Comparison of ENCODE assay signal across 10 mouse cellular contexts in the genomic region with DNA sequence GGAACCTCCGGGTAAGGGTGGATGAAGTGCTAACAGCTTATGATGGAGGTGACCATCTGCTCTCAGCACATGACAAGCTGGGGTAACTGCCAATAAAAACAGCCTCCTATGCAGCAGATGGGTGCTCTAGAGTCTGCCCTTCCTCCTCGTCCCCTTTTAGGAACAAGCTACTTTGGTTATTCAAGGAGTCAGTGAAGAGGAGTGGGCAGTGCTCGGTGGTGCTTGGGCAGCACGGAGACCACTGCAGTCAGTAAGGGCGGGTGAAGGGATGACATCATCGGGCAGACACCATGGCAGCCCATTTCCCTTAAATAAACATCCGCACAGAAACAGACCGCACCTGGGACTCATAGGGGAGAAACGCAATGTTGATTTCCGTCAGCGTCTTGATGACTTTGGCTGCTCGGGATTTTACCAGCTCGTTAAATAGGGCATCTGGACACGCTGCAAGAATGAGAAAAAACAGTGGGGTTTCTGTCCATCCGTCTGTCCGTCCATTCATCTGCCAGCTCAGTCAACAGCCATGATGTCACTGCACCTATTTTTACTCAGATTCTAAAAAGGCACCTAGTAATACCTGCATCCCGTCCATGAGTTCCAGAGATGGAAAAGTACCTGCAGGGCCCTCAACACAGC. TPM values are rescaled to one million over a fixed set of nuclear protein-coding genes. Genes with fewer than 3 reads are reported as not detected.
DNase-seq lines count a peak whose midpoint lies in the region; ATAC-seq and TF ChIP-seq lines count a peak whose summit lies in the region.
"Had no signal": no experiment of that assay in that cellular context is flagged by ENCODE, and none has a peak within 500 bp of the region (broad histone marks: within the 10 kb centered on the region; RNA-seq: fewer than 3 reads in every experiment).

No protein-coding gene starts in this region.

- TF ChIP-seq CTCF in layer of hippocampus, adult 2 months (conservative IDR thresholded peaks at IDR 0.05), result no peak
- no peak for TF ChIP-seq CTCF in lung, postnatal 0 days (IDR thresholded peaks at IDR 0.05)

- H3K9ac ChIP-seq in lung, postnatal 0 days (replicated peaks; ENCODE audit: low read depth), result no peak overlapping the region

- peak; percentile 65; the same call in 1 of the 2 replicates for TF ChIP-seq EP300 in lung, postnatal 0 days (IDR thresholded peaks at IDR 0.05)

- no peaks in the 10 kb centered on the region for H3K27me3 ChIP-seq in lung, postnatal 0 days (replicated peaks; ENCODE audit: insufficient read depth, low read length)
- H3K27me3 ChIP-seq: Patski had no signal

- no peaks in the 10 kb centered on the region for H3K4me1 ChIP-seq in lung, postnatal 0 days (ENCODE audit: insufficient read depth, low read depth, low read length)

- WGBS in lung, postnatal 0 days, result 26% methylated on average over 17 of the region's 17 CpGs

- H3K36me3 ChIP-seq in lung, postnatal 0 days (ENCODE audit: insufficient read depth, low read length), result no peaks in the 10 kb centered on the region

- peak overlapping the region; percentile 80 for H3K27ac ChIP-seq in layer of hippocampus, adult 2 months
- peak overlapping the region; percentile 43; the same call in 1 of the 2 replicates for H3K27ac ChIP-seq in lung, postnatal 0 days (ENCODE audit: low read length)
- H3K27ac ChIP-seq: heart, adult 2 months had no signal

- intact Hi-C loops in heart, postnatal 14 days (cut with DNase I), result no loop called here

- H3K9me3 ChIP-seq in lung, postnatal 0 days (ENCODE audit: low read length), result no peaks in the 10 kb centered on the region

- no peak overlapping the region for H3K4me3 ChIP-seq in layer of hippocampus, adult 2 months
- H3K4me3 ChIP-seq in lung, postnatal 0 days (ENCODE audit: low read depth, low read length), result no peak overlapping the region
- H3K4me3 ChIP-seq: heart, adult 2 months had no signal

- peak; percentile 78 for ATAC-seq in lung, postnatal 0 days
- ATAC-seq in megakaryocyte progenitor cell, adult 5-6 weeks (replicated peaks; ENCODE audit: poor library complexity), result no peak
- ATAC-seq: Patski had no signal

- peak; percentile 98 for DNase-seq in brain, adult 2 months (ENCODE audit: low read depth, low spot score)
- peak; percentile 83 to 88 for DNase-seq in cerebellum, postnatal 36 days
- DNase-seq in layer of hippocampus, adult 2 months (ENCODE audit: low spot score in 2 of 2), result peak; percentile 74 to 77
- DNase-seq in lung, postnatal 0 days (ENCODE audit: low spot score), result peak; percentile 56
- no peak for DNase-seq in kidney, adult 18-20 months
- no peak for DNase-seq in heart, postnatal 14 days
- no peak for DNase-seq in ovary, postnatal 36 days (ENCODE audit: low spot score)

- no peak overlapping the region for H3K4me2 ChIP-seq in lung, postnatal 0 days (replicated peaks; ENCODE audit: low read depth, low read length)

RNA-seq across cellular contexts. Expression of a gene that starts 30.0 kb away (rescaled TPM):
- total RNA-seq in layer of hippocampus, adult 2 months (2021), result 100 to 1,000 TPM; 550 to 603 TPM
- polyA plus RNA-seq in lung, postnatal 0 days (2015; fragmentation: Nextera tagmentation; extraction: Ambion mirVana), result 22.2 and 22.4 TPM in 2 replicates
- 10 to 100 TPM; 19.5 to 22.7 TPM for total RNA-seq in heart, postnatal 14 days (2021)
- 2.9 and 4.7 TPM in 2 replicates for total RNA-seq in megakaryocyte progenitor cell, adult 5-6 weeks (2015)
- 1.6 and 3.7 TPM in 2 replicates for total RNA-seq in megakaryocyte progenitor cell, adult 5-6 weeks (2017)

RNA-seq across cellular contexts. Expression of a gene that starts 32.8 kb away (rescaled TPM):
- 1 to 10 TPM in 1 of 2 experiments, not detected in 1; 2.0 TPM for total RNA-seq in layer of hippocampus, adult 2 months (2021)
- polyA plus RNA-seq in lung, postnatal 0 days (2015; fragmentation: Nextera tagmentation; extraction: Ambion mirVana), result 2.2 and 5.2 TPM in 2 replicates
- under 1 TPM; 0.17 to 0.24 TPM for total RNA-seq in heart, postnatal 14 days (2021)
- total RNA-seq in megakaryocyte progenitor cell, adult 5-6 weeks (2015), result not detected in 2 replicates
- not detected in 2 replicates for total RNA-seq in megakaryocyte progenitor cell, adult 5-6 weeks (2017)
- total RNA-seq: heart, adult 2 months had no signal

RNA-seq across cellular contexts. Expression of a gene that starts 41.5 kb away (rescaled TPM):
- total RNA-seq in layer of hippocampus, adult 2 months (2021), result 1 to 10 TPM; 5.9 to 6.4 TPM
- polyA plus RNA-seq in lung, postnatal 0 days (2015; fragmentation: Nextera tagmentation; extraction: Ambion mirVana), result 2.9 and 3.3 TPM in 2 replicates
- total RNA-seq in heart, postnatal 14 days (2021), result 1 to 10 TPM; 2.9 to 3.7 TPM
- 2.7 and 2.9 TPM in 2 replicates for total RNA-seq in megakaryocyte progenitor cell, adult 5-6 weeks (2015)
- total RNA-seq in megakaryocyte progenitor cell, adult 5-6 weeks (2017), result 1.4 TPM in 2 replicates

RNA-seq across cellular contexts. Expression of a gene that starts 41.6 kb away (rescaled TPM):
- total RNA-seq in layer of hippocampus, adult 2 months (2021), result under 1 TPM; 0.69 to 0.82 TPM
- 1.8 and 2.4 TPM in 2 replicates for polyA plus RNA-seq in lung, postnatal 0 days (2015; fragmentation: Nextera tagmentation; extraction: Ambion mirVana)
- under 1 TPM; 0.07 to 0.24 TPM for total RNA-seq in heart, postnatal 14 days (2021)
- total RNA-seq in megakaryocyte progenitor cell, adult 5-6 weeks (2015), result 0.12 TPM in 1 of 2 replicates, not detected in the other
- 0.41 TPM in 1 of 2 replicates, not detected in the other for total RNA-seq in megakaryocyte progenitor cell, adult 5-6 weeks (2017)

RNA-seq across cellular contexts. Expression of a gene that starts 58.9 kb away (rescaled TPM):
- total RNA-seq in layer of hippocampus, adult 2 months (2021), result 10 to 100 TPM; 14.5 to 14.9 TPM
- polyA plus RNA-seq in lung, postnatal 0 days (2015; fragmentation: Nextera tagmentation; extraction: Ambion mirVana), result 121 and 150 TPM in 2 replicates
- 10 to 100 TPM; 31.2 to 33.4 TPM for total RNA-seq in heart, postnatal 14 days (2021)
- 3.3 and 3.5 TPM in 2 replicates for total RNA-seq in megakaryocyte progenitor cell, adult 5-6 weeks (2015)
- total RNA-seq in megakaryocyte progenitor cell, adult 5-6 weeks (2017), result 6.5 and 6.8 TPM in 2 replicates

Comparison
In these comparisons a context has a peak if more than half of its experiments do, and no peak if none do; other contexts are left out.
1. DNase-seq: peak in brain, adult 2 months (single experiment), cerebellum, postnatal 36 days (2 of 2), layer of hippocampus, adult 2 months (2 of 2) and lung, postnatal 0 days (single experiment); none in kidney, adult 18-20 months (single experiment), heart, postnatal 14 days (0 of 2) and ovary, postnatal 36 days (single experiment).
2. RNA of a gene that starts 30.0 kb away (total RNA-seq): 550 to 603 TPM in layer of hippocampus, adult 2 months; 19.5 to 22.7 TPM in heart, postnatal 14 days and 1.6 to 4.7 TPM in megakaryocyte progenitor cell, adult 5-6 weeks; every median in the first group is over 10 times any median in the second.